Mouse (Mus musculus) cerebellum, adult 18-20 months (tissue): ENCODE measurements around the gene Aurka.

Source experiments
- DNase-seq, 2 experiments: peaks; one replicate each; pipeline ENCODE4 v3.0.0; 2021

The Aurka gene

GRCm38 (mm10) chr2:172381341-172381740 is 11.0 kb upstream of the Aurka start:
- no peak for DNase-seq

DNA sequence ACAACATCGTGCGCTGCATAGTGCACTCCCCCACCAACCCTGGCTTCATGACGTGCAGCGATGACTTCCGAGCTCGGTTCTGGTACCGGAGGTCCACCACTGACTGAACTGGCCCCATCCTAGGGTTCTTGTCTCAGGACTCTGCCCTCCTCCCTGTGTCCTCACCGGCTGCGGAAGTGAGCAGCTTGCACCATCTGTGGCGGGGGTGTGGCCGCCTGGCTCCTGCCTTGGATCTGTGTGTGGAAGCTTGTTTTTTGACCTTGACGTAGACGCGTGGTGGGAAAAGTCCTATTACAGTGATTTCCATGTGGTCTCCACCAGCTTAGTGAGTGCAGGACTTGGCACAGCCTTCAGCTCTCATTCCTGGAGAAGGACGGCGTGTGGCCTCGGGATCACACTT is 10.2 kb upstream of the Aurka start:
- DNase-seq = no peak

- no peak for DNase-seq
These were observed 8.0 kb upstream of the Aurka start for GRCm38 (mm10) chr2:172378332-172378731.

DNA sequence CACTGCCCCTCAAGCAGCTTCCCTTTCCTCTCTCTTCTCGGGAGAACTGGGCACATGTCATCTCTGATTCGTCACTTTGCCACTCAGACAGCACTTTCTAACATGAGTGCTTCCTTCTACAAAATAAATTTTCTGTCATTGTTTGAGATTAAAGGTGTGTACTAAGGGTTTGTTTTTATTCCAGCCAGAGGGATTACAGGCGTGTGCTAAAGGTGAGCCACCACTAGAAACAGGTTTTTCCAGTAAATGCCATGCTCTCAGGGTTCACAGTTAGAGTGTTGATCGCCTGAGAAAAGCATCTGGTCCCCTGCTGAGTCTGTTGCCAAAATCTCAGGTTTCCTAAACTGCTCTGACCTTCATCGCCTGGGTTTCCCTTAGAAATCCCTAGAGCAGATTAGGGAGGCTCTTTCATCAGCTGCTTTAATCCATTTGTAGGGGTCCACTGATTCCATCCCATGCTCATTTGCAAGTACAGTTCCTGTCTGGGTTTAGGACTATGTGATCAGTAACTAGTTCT is 6.7 kb upstream of the Aurka start:
- DNase-seq = no peak

- no peak for DNase-seq
These were observed 6.2 kb upstream of the Aurka start for GRCm38 (mm10) chr2:172376551-172376950.

GRCm38 (mm10) chr2:172371258-172371657 is 923 bp upstream of the Aurka start:
- no peak for DNase-seq

- no peak for DNase-seq
These were observed 7.2 kb downstream of the Aurka start for GRCm38 (mm10) chr2:172363176-172363575.

DNA sequence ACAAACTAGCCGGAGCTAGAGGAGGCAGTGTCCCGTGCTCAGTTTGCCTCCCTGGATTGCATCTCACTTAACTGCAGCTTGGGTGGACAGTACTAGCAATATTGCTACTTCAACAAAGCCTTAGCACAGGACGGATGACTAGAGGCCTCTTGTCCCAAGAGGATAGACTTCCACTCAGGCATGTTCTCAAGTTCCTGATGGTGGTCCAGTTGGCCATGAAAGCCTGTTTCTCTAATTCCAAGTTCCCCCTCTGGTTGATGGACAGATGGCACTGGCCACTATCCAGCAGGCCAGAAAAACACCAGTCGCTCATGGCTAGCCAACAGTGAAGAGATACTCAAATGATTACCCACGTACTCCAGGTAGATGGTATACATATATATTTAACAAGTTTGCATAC is 14.5 kb downstream of the Aurka start:
- no peak for DNase-seq

- no peak for DNase-seq
These were observed 15.6 kb downstream of the Aurka start for GRCm38 (mm10) chr2:172354761-172355160.

DNA sequence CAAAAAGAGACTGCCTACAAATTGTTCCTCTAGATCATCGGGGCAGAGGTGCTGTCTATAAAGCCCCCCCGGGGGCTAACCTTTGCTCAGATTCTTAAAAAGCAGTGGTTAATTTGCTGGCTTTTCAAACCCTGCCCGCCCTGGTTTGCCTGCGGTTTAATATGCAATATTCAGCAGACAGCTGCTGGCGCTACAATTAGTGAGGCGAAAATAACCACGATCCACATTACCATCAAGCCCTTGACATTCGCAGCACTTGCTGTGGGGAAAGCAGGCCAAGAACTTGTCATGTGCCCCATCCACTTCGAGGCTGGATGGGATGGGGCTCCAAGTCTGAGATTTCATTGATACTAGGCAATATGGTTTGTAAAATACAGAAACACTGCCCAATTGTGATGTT is 17.1 kb downstream of the Aurka start:
- no peak for DNase-seq

DNA sequence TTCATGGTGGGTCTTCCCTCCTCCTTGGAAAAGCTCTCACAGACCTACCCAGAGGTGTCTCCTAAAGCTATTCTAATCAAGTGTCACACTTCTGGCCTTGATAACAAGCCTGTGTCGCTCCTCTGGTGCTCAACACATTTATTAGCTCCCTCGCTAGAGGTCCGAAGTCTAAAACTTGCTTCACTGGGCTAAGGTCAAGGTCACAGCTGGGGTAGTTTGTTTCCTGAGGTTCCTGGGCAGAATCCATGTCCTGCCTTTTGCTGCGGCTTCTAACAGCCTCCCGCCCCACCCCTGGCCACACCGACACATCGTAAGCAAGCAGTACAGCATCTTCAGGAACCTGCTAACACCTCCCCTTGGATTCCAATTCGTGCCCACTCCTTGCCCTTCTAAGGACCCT is 19.6 kb downstream of the Aurka start:
- DNase-seq = no peak

- no peak for DNase-seq
These were observed 20.6 kb downstream of the Aurka start for GRCm38 (mm10) chr2:172349776-172350175.

- no peak for DNase-seq
These were observed 21.9 kb downstream of the Aurka start for GRCm38 (mm10) chr2:172348297-172348950.

GRCm38 (mm10) chr2:172346933-172347611 is 23.3 kb downstream of the Aurka start:
- no peak for DNase-seq

DNA sequence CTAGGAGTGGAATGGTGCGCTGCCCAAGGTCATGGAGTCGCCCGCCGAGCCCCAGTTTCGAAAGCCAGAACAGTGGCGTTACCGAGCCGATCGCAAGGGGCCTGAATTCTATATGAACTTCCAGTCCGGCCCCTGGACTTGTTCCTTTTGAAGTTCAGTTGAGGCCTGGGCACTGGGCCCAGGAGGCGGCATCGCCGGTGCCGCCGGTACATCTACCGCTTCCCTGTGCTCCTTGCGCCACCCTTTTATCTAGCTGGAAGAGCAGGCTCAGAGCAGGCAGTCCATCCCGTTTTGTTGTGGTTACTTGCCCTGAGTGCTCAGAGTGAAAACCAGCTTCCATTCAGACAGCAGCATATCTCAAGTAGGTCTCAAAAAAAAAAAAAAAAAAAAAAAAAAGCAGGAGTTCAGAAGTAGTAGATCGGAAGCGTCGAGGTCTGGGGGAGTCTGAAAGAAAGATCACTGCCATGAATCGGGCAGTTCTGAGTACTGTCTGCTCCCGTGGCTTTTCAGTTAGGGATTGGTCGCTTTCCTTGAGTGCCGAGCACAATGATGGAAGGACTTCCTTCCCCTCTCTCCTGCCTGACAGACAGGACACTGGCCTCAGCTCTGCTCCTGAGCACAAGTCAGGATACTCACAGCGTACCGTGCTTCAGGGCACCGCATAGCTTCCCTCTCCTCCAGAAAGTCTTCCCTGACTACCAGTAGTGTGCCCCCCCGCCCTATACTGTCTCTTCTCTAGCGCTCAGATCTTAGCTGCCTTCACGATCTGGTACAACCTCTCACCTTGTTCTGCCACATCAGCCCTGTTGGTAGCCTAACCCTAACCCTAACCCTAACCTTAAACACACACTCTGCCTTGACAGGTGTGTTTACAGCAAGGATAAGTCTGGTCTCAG is 24.1 kb downstream of the Aurka start:
- DNase-seq = peak; percentile 56 to 62

DNA sequence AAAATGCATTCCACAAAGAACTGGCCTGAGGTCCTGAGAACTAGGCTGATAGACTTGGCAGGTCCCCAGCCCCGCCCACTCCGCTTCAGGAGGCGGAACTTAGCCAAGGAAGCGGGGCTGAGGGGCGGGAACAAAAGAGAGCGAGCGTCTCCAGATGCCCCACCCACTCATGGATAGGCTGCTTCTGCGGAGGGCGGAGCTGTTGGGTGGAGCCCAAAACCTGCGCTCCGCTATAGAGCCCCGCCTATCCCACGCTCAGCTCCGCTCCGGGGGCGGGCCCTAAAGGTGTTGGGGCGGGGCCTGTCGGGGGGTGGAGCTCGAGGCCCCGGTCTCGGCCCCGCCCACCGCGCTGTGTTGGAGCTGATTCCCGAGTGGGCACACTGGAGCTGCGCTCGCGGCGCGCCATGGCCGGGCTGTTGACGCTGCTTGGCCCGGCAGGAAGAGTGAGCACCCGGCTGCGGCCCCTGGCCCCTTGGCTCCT is 25.0 kb downstream of the Aurka start, which contains the start of gene Fam210b:
Gene Fam210b, plus strand, starts transcription at position 308 of the 481 bp plus-strand sequence.
- peak; percentile 94 to 95 for DNase-seq

GRCm38 (mm10) chr2:172344669-172345068 is 25.7 kb downstream of the Aurka start:
- DNase-seq = no peak

DNA sequence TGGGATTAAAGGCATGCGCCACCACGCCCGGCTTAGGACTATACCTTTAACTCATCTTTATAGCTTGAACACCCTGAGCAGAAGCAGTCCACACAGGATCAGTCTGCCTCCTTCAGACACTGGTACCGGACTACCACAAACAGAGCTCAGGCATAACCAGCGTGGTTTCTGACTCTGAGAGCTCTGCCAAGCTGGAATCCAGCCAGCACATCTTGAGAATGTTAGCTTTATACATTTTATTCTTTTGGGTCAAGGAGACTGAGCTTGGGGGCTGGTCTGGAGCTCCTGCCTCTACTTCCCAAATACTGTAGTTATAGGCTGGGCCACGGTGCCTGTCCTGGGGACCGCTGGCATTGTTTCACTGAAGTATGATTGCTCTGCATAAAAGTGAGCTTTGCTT is 26.6 kb downstream of the Aurka start:
- no peak for DNase-seq

DNA sequence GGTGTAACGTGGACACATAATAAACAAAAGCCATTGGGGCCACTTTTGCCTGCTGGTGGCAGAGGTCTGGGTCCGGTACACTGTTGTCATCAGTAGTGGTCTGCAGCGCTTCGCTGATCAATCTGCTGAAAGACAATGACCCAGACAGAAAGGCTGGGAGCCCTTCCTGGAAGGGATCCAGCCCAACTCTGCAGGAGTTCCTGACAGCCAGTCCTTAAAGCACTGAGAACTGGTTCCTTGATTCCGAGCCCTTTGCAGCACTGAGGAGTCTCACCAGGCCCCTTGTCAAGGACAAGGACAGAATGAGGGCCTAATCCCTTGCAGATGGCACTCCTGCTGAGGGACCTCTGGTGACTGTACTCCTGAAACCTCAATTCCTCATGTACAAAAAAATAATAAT is 28.7 kb downstream of the Aurka start:
- DNase-seq = no peak

- no peak for DNase-seq
These were observed 29.4 kb downstream of the Aurka start for GRCm38 (mm10) chr2:172340936-172341335.

DNA sequence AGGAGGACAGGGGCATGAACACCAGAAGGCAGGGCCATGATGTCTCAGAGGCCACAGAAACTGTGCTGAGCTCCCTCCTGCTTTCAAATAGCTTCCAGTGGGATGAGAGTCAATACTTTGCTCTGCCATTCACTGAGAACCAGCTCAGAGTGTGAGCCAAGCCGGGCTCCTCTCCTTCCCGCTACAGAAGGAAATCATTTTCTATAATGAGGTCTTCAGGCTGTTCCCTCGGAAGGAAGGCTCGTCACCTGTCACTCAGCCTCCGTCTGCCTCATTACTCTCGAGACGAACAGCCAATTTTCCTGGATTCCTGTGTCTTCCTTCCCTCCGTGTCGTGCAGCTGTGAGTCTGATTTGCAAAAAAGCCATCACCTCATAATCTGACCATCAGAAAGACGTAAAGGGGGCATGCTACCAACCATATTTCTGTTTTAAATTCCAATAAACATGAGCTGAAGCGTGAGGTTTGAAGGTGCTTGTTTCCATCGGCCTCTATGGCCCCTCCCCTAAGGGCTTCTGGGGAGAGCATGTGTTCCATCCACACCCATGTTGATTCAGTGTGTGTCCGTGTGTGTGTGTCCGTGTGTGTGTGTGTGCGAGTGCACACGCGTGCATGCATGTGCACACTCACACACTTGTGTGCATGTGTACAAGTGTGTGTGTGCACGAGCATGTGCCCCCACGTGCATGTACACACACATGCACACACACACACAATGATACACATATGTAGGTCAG is 32.0 kb downstream of the Aurka start:
- no peak for DNase-seq

- DNase-seq = peak; percentile 39 to 53
These were observed 41.2 kb downstream of the Aurka start for GRCm38 (mm10) chr2:172329179-172329578.

- no peak for DNase-seq
These were observed 42.1 kb downstream of the Aurka start for GRCm38 (mm10) chr2:172328248-172328647.
